Mouse (Mus musculus): ENCODE data around the gene Rbm4.

- no peak for TF ChIP-seq CTCF (IDR thresholded peaks at IDR 0.05; ENCODE audit: low read depth, low read length)
- no peak for TF ChIP-seq EP300 (IDR thresholded peaks at IDR 0.05; ENCODE audit: insufficient read depth, low read depth, low read length)
- no peak for TF ChIP-seq POLR2A (IDR thresholded peaks at IDR 0.05; ENCODE audit: insufficient read depth, low read length)
These were observed 26.1 kb downstream of the Rbm4 start for GRCm38 (mm10) chr19:4767507-4768148.
